Mouse (Mus musculus): ENCODE results near the gene Qdpr. TPM values are rescaled to one million over a fixed set of nuclear protein-coding genes. Genes with fewer than 3 reads are reported as not detected.

The Qdpr gene
- total RNA-seq, 2 experiments from 2014 or later = 101 to 112 TPM

GRCm38 (mm10) chr5:45419841-45420638 is 30.0 kb downstream of the Qdpr start:
- DNase-seq = no peak
- intact Hi-C loops (cut with DNase I; ENCODE audit: low total_unique reads) = loop anchor here (5.0 kb wide), 1 partner anchor 1133 kb away; no protein-coding TSS in a partner anchor

- intact Hi-C loops (cut with DNase I; ENCODE audit: low total_unique reads) = no loop called here
- DNase-seq = no peak
Measured at GRCm38 (mm10) chr5:45417859-45418443, 32.1 kb downstream of the Qdpr start.

- intact Hi-C loops (cut with DNase I; ENCODE audit: low total_unique reads) = no loop called here
- no peak for DNase-seq
Measured at GRCm38 (mm10) chr5:45416478-45416877, 33.6 kb downstream of the Qdpr start.

GRCm38 (mm10) chr5:45406129-45406528 is 43.9 kb downstream of the Qdpr start:
- no peak for DNase-seq
- intact Hi-C loops (cut with DNase I; ENCODE audit: low total_unique reads) = no loop called here

GRCm38 (mm10) chr5:45402632-45403031 is 47.4 kb downstream of the Qdpr start:
- peak; percentile 56 for DNase-seq
- intact Hi-C loops (cut with DNase I; ENCODE audit: low total_unique reads) = loop anchor here (5.0 kb wide), 1 partner anchor 1120 kb away; no protein-coding TSS in a partner anchor

- intact Hi-C loops (cut with DNase I; ENCODE audit: low total_unique reads) = no loop called here
- DNase-seq = no peak
Measured at GRCm38 (mm10) chr5:45384034-45384812, 65.8 kb downstream of the Qdpr start.

Other genes starting within 250 kb of the Qdpr start
- not detected for gene Clrn2, start 3.5 kb upstream of the Qdpr start, total RNA-seq (2021)
- gene Lap3, start 43.1 kb upstream of the Qdpr start, total RNA-seq (2021) = 10 to 100 TPM; 72.6 to 76.4 TPM
- gene Med28, start 70.0 kb upstream of the Qdpr start, total RNA-seq (2021) = 10 to 100 TPM; 38.4 to 42.2 TPM
- 1 to 10 TPM in 1 of 2 experiments, under 1 TPM in 1; 0.51 to 1.2 TPM for gene Fam184b, start 189.4 kb upstream of the Qdpr start, total RNA-seq (2021)
- gene Ncapg, start 219.7 kb upstream of the Qdpr start, total RNA-seq (2021) = 1 to 10 TPM; 1.7 to 1.8 TPM

Data from gastrocnemius, postnatal 14 days (tissue).